Mouse (Mus musculus) lung, embryonic 14.5 days (tissue): ENCODE data around the gene Fbxw11. TPM values are rescaled to one million over a fixed set of nuclear protein-coding genes. Genes with fewer than 3 reads are reported as not detected.

Experiments
- ATAC-seq: fragments of 200-750 bp; cut with Nextera tagmentation; 2 replicates; pipeline ENCODE4 v1.8.0; 2017; ENCODE audit warnings: mild to moderate bottlenecking, moderate TSS enrichment, moderate library complexity; ENCODE audit not compliant: insufficient read depth
- DNase-seq: peaks from one replicate; pipeline ENCODE4 v3.0.0-alpha.2; 2015
- H3K27ac ChIP-seq: fragments of 300-500 bp; sonication (generic); 2 replicates; pipeline ENCODE4 v1.5.1; 2014; ENCODE audit warnings: low read depth, mild to moderate bottlenecking, moderate library complexity
- H3K27me3 ChIP-seq: fragments of 300-500 bp; sonication (generic); 2 replicates; pipeline ENCODE4 v1.6.1; 2014; ENCODE audit warnings: low read length, control low read depth; ENCODE audit not compliant: insufficient read depth
- H3K36me3 ChIP-seq: fragments of 300-500 bp; sonication (generic); 2 replicates; pipeline ENCODE4 v1.6.1; 2014; ENCODE audit warnings: control low read depth; ENCODE audit not compliant: insufficient read depth
- H3K4me1 ChIP-seq: fragments of 300-500 bp; sonication (generic); 2 replicates; pipeline ENCODE4 v1.6.1; 2014; ENCODE audit warnings: antibody characterized with exemption, control low read depth; ENCODE audit not compliant: insufficient read depth
- H3K4me2 ChIP-seq: fragments of 300-500 bp; sonication (generic); 2 replicates; pipeline ENCODE4 v1.6.1; 2014; ENCODE audit warnings: mild to moderate bottlenecking
- H3K4me3 ChIP-seq: fragments of 300-500 bp; sonication (generic); 2 replicates; pipeline ENCODE4 v1.5.1; 2014; ENCODE audit warnings: low read depth, low read length
- H3K9ac ChIP-seq: fragments of 300-500 bp; sonication (generic); 2 replicates; pipeline ENCODE4 v1.6.1; 2014
- H3K9me3 ChIP-seq: fragments of 300-500 bp; sonication (generic); 2 replicates; pipeline ENCODE4 v1.6.1; 2016; ENCODE audit warnings: low read depth, low read length, control low read depth
- CTCF ChIP-seq: IDR thresholded peaks from 2 replicates; pipeline ENCODE4 v1.5.1; 2016; ENCODE audit warnings: antibody characterized with exemption, low read depth
- WGBS: fragments of 180-500 bp; shearing (Covaris S2); extraction: QIAGEN DNeasy Blood & Tissue Kit; methylation state at CpG from one replicate; pipeline ENCODE4 v1.1.7; 2014; 5-methylcytosine and 5-hydroxymethylcytosine counted together
- polyA plus RNA-seq: library from polyadenylated mRNA; unstranded; fragments of >200 nt; fragmentation: Nextera tagmentation; extraction: Ambion mirVana; gene quantifications from 2 replicates; pipeline ENCODE4 v1.2.1, GENCODE M21; 2014

Gene Fbxw11
- polyA plus RNA-seq, 1 experiment from 2014 or later = 89.5 TPM

- peak; percentile 83 for DNase-seq
- Histone ChIP-seq H3K4me2 (no peak overlapping the region), H3K4me1 (no peaks in the 10 kb centered on the region), H3K36me3 (peaks cover 19% of the 10 kb centered on the region), H3K27me3 (no peaks in the 10 kb centered on the region), H3K9ac (no peak overlapping the region), H3K4me3 (no peak overlapping the region), H3K9me3 (no peaks in the 10 kb centered on the region), H3K27ac (no peak overlapping the region)
- no peak for TF ChIP-seq CTCF
- WGBS = 44% methylated on average over 2 of the region's 2 CpGs
- ATAC-seq = 0 out of 2 replicates have a peak, but pooled peaks have one; percentile 52
Observed at GRCm38 (mm10) chr11:32718371-32718770, 75.8 kb downstream of the Fbxw11 start.

DNA sequence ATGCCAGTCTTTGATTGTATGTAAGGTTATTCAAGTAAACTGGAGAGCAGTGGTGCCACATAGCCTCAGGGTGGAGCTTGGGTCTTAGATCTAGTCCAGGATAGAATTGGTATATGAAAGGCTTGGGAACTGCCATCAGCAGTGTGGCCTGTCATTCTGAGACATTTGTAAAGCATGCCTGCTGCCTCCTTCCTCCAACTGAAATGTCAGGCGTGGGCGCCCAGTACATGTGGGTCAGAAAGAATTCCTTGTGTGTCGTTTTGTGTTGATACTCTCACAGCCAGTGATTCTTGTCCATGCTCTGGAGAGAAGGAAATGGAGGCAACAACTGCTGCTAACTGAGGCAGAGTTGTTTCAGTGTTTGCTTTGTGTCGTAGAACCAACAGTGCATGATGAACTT, 76.5 kb downstream of the Fbxw11 start:
- 81% methylated on average over 4 of the region's 4 CpGs for WGBS
- Histone ChIP-seq H3K9ac (no peak overlapping the region), H3K27ac (no peak overlapping the region), H3K4me2 (no peak overlapping the region), H3K4me3 (no peak overlapping the region), H3K27me3 (no peaks in the 10 kb centered on the region), H3K36me3 (peaks cover 24% of the 10 kb centered on the region; the same call in 1 of the 2 replicates), H3K4me1 (no peaks in the 10 kb centered on the region), H3K9me3 (no peaks in the 10 kb centered on the region)
- DNase-seq = no peak
- TF ChIP-seq CTCF = no peak
- no peak for ATAC-seq

GRCm38 (mm10) chr11:32722653-32723052, 80.1 kb downstream of the Fbxw11 start:
- 89% methylated on average over 5 of the region's 5 CpGs for WGBS

DNA sequence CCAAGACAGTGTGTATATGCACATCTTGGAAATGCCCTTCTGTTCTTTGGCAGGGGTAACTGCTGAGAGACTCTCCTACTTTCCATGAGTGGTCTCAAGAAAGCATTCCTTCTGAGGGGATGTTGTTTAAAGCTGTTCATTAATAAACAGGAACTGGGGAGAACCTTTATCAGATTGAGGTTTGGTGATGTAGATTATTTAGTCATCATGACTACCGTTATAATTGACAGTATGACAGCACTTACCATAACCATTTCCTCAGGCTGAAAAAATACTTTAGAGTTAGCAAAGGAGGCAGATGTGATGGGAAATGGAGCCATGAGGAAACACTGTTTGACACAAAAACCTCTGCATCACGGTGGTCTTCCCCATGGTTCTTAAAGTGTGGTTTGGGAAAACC, 80.8 kb downstream of the Fbxw11 start:
- no peak for DNase-seq
- WGBS = 85% methylated on average over 2 of the region's 2 CpGs
- no peaks in the 10 kb centered on the region for H3K9me3 ChIP-seq
- H3K27ac ChIP-seq = no peak overlapping the region
- no peak for TF ChIP-seq CTCF
- H3K9ac ChIP-seq = no peak overlapping the region
- no peaks in the 10 kb centered on the region for H3K27me3 ChIP-seq
- H3K4me1 ChIP-seq = no peaks in the 10 kb centered on the region
- no peak overlapping the region for H3K4me2 ChIP-seq
- H3K4me3 ChIP-seq = no peak overlapping the region
- ATAC-seq = no peak
- H3K36me3 ChIP-seq = peaks cover 34% of the 10 kb centered on the region; the same call in 1 of the 2 replicates

More at GRCm38 (mm10) chr11:32722653-32723052, 80.1 kb downstream of the Fbxw11 start:
- H3K27ac ChIP-seq = no peak overlapping the region
- ATAC-seq (no peak), DNase-seq (no peak)
- no peaks in the 10 kb centered on the region for H3K4me1 ChIP-seq
- no peaks in the 10 kb centered on the region for H3K27me3 ChIP-seq
- H3K4me3 ChIP-seq = no peak overlapping the region
- TF ChIP-seq CTCF = no peak
- no peaks in the 10 kb centered on the region for H3K9me3 ChIP-seq
- no peak overlapping the region for H3K9ac ChIP-seq
- no peak overlapping the region for H3K4me2 ChIP-seq
- peaks cover 34% of the 10 kb centered on the region; the same call in 1 of the 2 replicates for H3K36me3 ChIP-seq

DNA sequence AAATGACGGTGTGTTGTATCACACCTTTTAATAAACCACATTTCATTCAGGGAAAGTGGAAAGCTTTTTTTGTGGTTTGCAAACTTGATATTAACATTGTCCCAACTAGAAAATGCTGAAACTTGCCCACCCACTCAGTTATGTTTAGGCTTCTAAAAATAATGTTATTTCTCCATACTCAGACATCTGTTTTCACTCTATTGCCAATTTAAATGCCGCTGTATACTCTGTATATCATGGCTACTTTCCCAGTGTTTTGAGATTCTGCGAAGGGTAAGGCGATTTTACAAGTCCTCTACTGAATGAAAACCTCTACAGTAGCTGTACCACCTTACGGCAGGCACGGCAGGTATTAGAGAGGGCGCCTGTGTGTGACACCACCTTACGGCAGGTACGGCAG, 82.6 kb downstream of the Fbxw11 start:
- no peak overlapping the region for H3K4me2 ChIP-seq
- peaks cover 34% of the 10 kb centered on the region; the same call in 1 of the 2 replicates for H3K36me3 ChIP-seq
- WGBS = 82% methylated on average over 9 of the region's 9 CpGs
- H3K9ac ChIP-seq = no peak overlapping the region
- no peaks in the 10 kb centered on the region for H3K9me3 ChIP-seq
- no peaks in the 10 kb centered on the region for H3K27me3 ChIP-seq
- ATAC-seq (no peak), DNase-seq (peak; percentile 70)
- H3K27ac ChIP-seq = peak overlapping the region; percentile 54; the same call in 1 of the 2 replicates
- no peak for TF ChIP-seq CTCF
- H3K4me3 ChIP-seq = no peak overlapping the region
- no peaks in the 10 kb centered on the region for H3K4me1 ChIP-seq

DNA sequence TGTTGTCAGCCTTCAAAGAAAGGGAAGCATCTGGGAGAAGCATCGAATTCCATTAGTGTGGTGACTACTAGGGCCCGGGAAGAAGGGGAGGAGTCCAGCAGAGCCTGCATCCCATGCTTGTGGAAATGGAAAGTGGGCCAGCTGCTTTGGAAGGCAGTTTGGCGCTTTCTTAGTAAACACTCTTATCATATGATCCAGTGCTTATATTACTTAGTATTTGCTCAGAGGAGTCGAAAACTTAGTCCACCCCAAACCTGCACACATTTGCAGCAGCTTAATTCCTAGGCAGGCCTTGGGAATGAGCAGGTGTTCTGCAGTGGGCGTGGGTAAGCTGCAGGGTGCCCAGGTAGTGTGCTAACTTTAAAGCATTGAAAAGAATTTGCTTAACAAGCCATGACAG, 89.9 kb downstream of the Fbxw11 start:
- no peaks in the 10 kb centered on the region for H3K9me3 ChIP-seq
- H3K27ac ChIP-seq = no peak overlapping the region
- H3K4me3 ChIP-seq = no peak overlapping the region
- no peak overlapping the region for H3K9ac ChIP-seq
- 43% methylated on average over 5 of the region's 5 CpGs for WGBS
- H3K4me2 ChIP-seq = no peak overlapping the region
- peaks cover 57% of the 10 kb centered on the region for H3K36me3 ChIP-seq
- ATAC-seq = no peak
- H3K4me1 ChIP-seq = no peaks in the 10 kb centered on the region
- TF ChIP-seq CTCF = no peak
- H3K27me3 ChIP-seq = no peaks in the 10 kb centered on the region
- no peak for DNase-seq

- H3K9me3 ChIP-seq = no peaks in the 10 kb centered on the region
- H3K4me2 ChIP-seq = no peak overlapping the region
Observed at GRCm38 (mm10) chr11:32733195-32733594, 90.7 kb downstream of the Fbxw11 start.

GRCm38 (mm10) chr11:32736371-32736770, 93.8 kb downstream of the Fbxw11 start:
- ATAC-seq (no peak), DNase-seq (no peak)
- no peak overlapping the region for H3K27ac ChIP-seq
- H3K9ac ChIP-seq = no peak overlapping the region
- H3K4me2 ChIP-seq = no peak overlapping the region
- H3K36me3 ChIP-seq = peaks cover 86% of the 10 kb centered on the region
- H3K4me1 ChIP-seq = no peaks in the 10 kb centered on the region
- no peak for TF ChIP-seq CTCF
- H3K4me3 ChIP-seq = no peak overlapping the region
- 83% methylated on average over 2 of the region's 2 CpGs for WGBS
- H3K9me3 ChIP-seq = no peaks in the 10 kb centered on the region
- no peaks in the 10 kb centered on the region for H3K27me3 ChIP-seq

More at GRCm38 (mm10) chr11:32733195-32733594, 90.7 kb downstream of the Fbxw11 start:
- no peaks in the 10 kb centered on the region for H3K4me1 ChIP-seq
- DNase-seq = no peak
- no peak for TF ChIP-seq CTCF
- 89% methylated on average over 6 of the region's 6 CpGs for WGBS
- no peak overlapping the region for H3K9ac ChIP-seq
- H3K27me3 ChIP-seq = no peaks in the 10 kb centered on the region
- no peak for ATAC-seq
- no peak overlapping the region for H3K4me3 ChIP-seq
- peaks cover 63% of the 10 kb centered on the region for H3K36me3 ChIP-seq
- no peak overlapping the region for H3K27ac ChIP-seq
